Mouse (Mus musculus): ENCODE measurements around the gene Rnf31. TPM values are rescaled to one million over a fixed set of nuclear protein-coding genes. Genes with fewer than 3 reads are reported as not detected.

Rnf31 gene
- total and polyA plus RNA-seq, 3 experiments: 19.7 to 30.9 (median 27.5) TPM

DNA sequence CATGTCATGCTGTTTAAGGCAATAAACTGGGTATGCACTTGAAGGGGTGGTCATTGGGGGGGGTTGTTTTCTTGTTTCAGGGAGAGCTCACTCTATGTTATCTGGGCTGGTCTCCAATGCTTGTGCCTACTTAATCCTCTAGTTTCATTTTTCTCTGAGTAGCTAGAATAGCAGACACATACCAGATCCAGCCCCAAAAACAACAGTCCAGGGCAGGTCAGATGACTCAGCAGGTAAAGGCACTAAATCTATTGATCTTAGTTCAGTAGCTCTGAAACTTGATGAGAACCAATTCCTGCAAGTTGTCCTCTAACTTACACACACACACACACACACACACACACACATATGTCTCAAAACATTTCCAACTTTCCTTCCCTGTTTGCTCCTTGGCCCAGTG, 19.7 kb upstream of the Rnf31 start:
- TF ChIP-seq EP300 (IDR thresholded peaks at IDR 0.05; ENCODE audit: insufficient read depth, low read depth, low read length): no peak
- TF ChIP-seq CTCF (IDR thresholded peaks at IDR 0.05): no peak
- no peak for TF ChIP-seq POLR2A (IDR thresholded peaks at IDR 0.05; ENCODE audit: insufficient read depth, low read depth, low read length)
- DNase-seq: no peak
- Histone ChIP-seq H3K4me1 (ENCODE audit: control insufficient read depth, insufficient read depth, low read length) (0 out of 2 replicates have a peak, but pooled peaks cover 1% of the 10 kb centered on the region), H3K36me3 (ENCODE audit: control insufficient read depth, insufficient read depth, low read length) (no peaks in the 10 kb centered on the region), H3K79me2 (replicated peaks; ENCODE audit: control insufficient read depth, insufficient read depth, low read length) (no peaks in the 10 kb centered on the region), H3K9ac (ENCODE audit: low read depth, low read length) (no peak overlapping the region), H3K27ac (no peak overlapping the region), H3K27me3 (ENCODE audit: control insufficient read depth, insufficient read depth, low read length) (no peaks in the 10 kb centered on the region), H3K4me3 (no peak overlapping the region)
- intact Hi-C loops (cut with DNase I): no loop called here

DNA sequence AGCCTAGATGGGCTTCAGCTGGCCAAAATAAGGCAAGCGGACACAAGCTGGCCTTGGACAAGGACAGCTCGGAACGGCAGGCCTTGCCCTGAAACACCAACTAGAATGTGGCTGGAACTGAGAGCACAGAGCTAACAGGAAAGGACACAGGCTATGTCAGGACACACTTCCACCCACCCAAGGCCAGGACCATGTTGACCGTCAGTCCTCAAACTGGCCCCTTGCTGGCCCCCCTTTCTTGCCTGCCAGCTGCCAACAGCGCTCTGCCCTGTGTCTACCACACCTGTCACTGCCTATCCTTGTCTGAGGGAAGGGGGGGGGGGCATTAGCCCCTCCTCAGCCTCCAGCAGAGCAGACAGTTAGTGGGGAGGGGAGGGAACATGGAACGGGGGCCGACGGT, 16.2 kb upstream of the Rnf31 start, which contains the start of gene Fitm1:
TSS of gene Fitm1 (plus strand) at position 316 of the 400 bp plus-strand sequence.
- peak within 1 kb of the TSS; percentile 30 for H3K4me3 ChIP-seq
- WGBS: 40% methylated on average over 8 of the region's 8 CpGs
- H3K27ac ChIP-seq: peak within 1 kb of the TSS; percentile 92
- peaks cover 4% of the 10 kb centered on the region; the same call in 1 of the 2 replicates for H3K4me1 ChIP-seq (ENCODE audit: control insufficient read depth, insufficient read depth, low read length)
- TF ChIP-seq CTCF (IDR thresholded peaks at IDR 0.05) (no peak), POLR2A (IDR thresholded peaks at IDR 0.05; ENCODE audit: insufficient read depth, low read depth, low read length) (peak; percentile 85), EP300 (IDR thresholded peaks at IDR 0.05; ENCODE audit: insufficient read depth, low read depth, low read length) (peak; percentile 90)
- intact Hi-C loops (cut with DNase I): no loop called here
- H3K27me3 ChIP-seq (ENCODE audit: control insufficient read depth, insufficient read depth, low read length): no peaks in the 10 kb centered on the region
- DNase-seq: peak; percentile 60 to 78
- no peaks in the 10 kb centered on the region for H3K36me3 ChIP-seq (ENCODE audit: control insufficient read depth, insufficient read depth, low read length)
- peak within 1 kb of the TSS; percentile 84 for H3K9ac ChIP-seq (ENCODE audit: low read depth, low read length)
- 0 out of 2 replicates have a peak, but pooled peaks cover 4% of the 10 kb centered on the region for H3K79me2 ChIP-seq (replicated peaks; ENCODE audit: control insufficient read depth, insufficient read depth, low read length)

DNA sequence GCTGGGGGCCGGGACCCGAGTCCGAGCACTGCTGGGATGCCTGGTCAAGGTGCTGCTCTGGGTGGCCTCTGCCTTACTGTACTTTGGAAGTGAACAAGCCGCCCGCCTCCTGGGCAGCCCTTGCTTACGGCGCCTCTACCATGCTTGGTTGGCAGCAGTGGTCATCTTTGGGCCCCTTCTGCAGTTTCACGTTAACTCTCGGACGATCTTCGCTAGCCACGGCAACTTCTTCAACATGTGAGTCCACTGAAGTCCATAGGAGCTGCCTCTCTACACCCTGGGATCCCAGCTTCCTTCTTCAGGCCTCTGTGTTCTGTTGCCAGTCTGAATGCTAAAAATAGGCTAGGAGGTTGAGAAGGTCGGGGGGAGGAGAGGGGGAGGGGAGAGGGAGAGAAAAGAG, 15.8 kb upstream of the Rnf31 start:
- Histone ChIP-seq H3K4me1 (ENCODE audit: control insufficient read depth, insufficient read depth, low read length) (peaks cover 3% of the 10 kb centered on the region; the same call in 1 of the 2 replicates), H3K27ac (peak overlapping the region; percentile 92), H3K4me3 (peak overlapping the region; percentile 30; the same call in 1 of the 2 replicates), H3K36me3 (ENCODE audit: control insufficient read depth, insufficient read depth, low read length) (no peaks in the 10 kb centered on the region), H3K79me2 (replicated peaks; ENCODE audit: control insufficient read depth, insufficient read depth, low read length) (0 out of 2 replicates have a peak, but pooled peaks cover 4% of the 10 kb centered on the region), H3K9ac (ENCODE audit: low read depth, low read length) (peak overlapping the region; percentile 84), H3K27me3 (ENCODE audit: control insufficient read depth, insufficient read depth, low read length) (no peaks in the 10 kb centered on the region)
- DNase-seq: peak in 1 of 2 experiments; percentile 57
- TF ChIP-seq POLR2A (IDR thresholded peaks at IDR 0.05; ENCODE audit: insufficient read depth, low read depth, low read length) (0 out of 2 replicates have a peak, but pooled peaks have one; percentile 39), CTCF (IDR thresholded peaks at IDR 0.05) (no peak)
- intact Hi-C loops (cut with DNase I): no loop called here
- 39% methylated on average over 13 of the region's 13 CpGs for WGBS

DNA sequence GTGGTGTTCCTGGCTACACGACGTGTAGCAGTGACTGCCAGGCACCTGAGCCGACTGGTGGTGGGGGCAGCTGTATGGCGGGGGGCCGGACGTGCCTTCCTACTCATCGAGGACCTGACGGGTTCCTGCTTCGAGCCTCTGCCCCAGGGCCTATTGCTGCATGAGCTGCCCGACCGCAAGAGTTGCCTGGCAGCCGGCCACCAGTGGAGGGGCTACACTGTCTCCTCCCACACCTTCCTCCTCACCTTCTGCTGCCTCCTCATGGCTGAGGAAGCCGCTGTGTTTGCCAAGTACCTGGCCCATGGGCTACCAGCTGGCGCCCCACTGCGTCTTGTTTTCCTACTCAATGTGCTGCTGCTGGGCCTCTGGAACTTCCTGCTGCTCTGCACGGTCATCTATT, 15.1 kb upstream of the Rnf31 start:
- intact Hi-C loops (cut with DNase I): no loop called here
- Histone ChIP-seq H3K36me3 (ENCODE audit: control insufficient read depth, insufficient read depth, low read length) (no peaks in the 10 kb centered on the region), H3K27me3 (ENCODE audit: control insufficient read depth, insufficient read depth, low read length) (no peaks in the 10 kb centered on the region), H3K4me1 (ENCODE audit: control insufficient read depth, insufficient read depth, low read length) (peaks cover 3% of the 10 kb centered on the region; the same call in 1 of the 2 replicates), H3K4me3 (peak overlapping the region; percentile 25), H3K27ac (peak overlapping the region; percentile 92), H3K9ac (ENCODE audit: low read depth, low read length) (peak overlapping the region; percentile 68), H3K79me2 (replicated peaks; ENCODE audit: control insufficient read depth, insufficient read depth, low read length) (0 out of 2 replicates have a peak, but pooled peaks cover 4% of the 10 kb centered on the region)
- peak in 1 of 2 experiments; percentile 45 for DNase-seq
- TF ChIP-seq CTCF (IDR thresholded peaks at IDR 0.05): no peak
- TF ChIP-seq EP300 (IDR thresholded peaks at IDR 0.05; ENCODE audit: insufficient read depth, low read depth, low read length): no peak
- no peak for TF ChIP-seq POLR2A (IDR thresholded peaks at IDR 0.05; ENCODE audit: insufficient read depth, low read depth, low read length)
- 59% methylated on average over 16 of the region's 16 CpGs for WGBS

DNA sequence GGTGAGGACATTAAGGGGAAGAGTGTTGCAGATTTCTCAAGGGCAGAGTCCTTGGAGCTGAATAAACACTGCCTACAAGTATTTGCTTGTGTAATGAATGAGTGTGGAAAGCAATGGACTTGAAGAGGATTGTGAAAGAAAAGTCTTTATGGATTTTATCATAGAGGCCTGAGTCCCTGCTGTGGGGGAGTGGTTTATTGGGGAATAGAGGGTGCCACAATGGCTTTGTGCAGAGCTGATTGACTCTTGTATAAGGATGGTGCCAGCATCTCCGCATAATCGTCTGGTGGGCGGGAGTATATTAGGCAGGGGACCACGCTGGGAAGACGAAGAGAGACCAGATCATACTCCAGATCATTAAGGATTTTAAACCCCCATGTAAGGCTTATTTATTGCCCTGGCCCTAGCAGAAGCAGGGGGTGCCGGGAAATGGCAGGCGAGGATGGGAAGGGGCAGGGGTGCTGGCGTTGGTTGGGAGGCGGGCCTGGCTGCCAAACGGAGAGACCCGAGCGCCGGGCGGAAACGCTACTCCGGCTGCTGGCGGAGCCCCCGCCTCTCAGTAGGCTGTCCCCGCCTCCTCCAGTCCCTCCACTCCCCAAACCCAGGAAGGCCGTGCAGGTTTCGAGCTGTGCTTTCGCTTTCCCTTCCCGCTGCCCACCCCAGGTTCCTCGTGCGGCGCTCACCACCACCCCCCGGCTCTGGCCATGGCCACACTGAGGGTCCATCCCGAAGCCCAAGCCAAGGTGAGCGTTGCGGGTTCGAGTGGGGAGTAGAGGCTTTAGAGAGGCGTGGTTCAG, 13.4 kb upstream of the Rnf31 start, which contains the start of gene Psme1:
TSS of gene Psme1 (plus strand) at position 253 of the 797 bp plus-strand sequence.
- TF ChIP-seq EP300 (IDR thresholded peaks at IDR 0.05; ENCODE audit: insufficient read depth, low read depth, low read length): 0 out of 2 replicates have a peak, but pooled peaks have one; percentile 18
- TF ChIP-seq POLR2A (IDR thresholded peaks at IDR 0.05; ENCODE audit: insufficient read depth, low read depth, low read length): peak; percentile 84
- TF ChIP-seq CTCF (IDR thresholded peaks at IDR 0.05): no peak
- WGBS: under 1% methylated on average over 32 of the region's 32 CpGs

More for the DNA sequence above, 13.4 kb upstream of the Rnf31 start, which contains the start of gene Psme1:
- Histone ChIP-seq H3K27ac (peak within 1 kb of the TSS; percentile 94), H3K9ac (ENCODE audit: low read depth, low read length) (peak within 1 kb of the TSS; percentile 95), H3K4me1 (ENCODE audit: control insufficient read depth, insufficient read depth, low read length) (peaks cover 3% of the 10 kb centered on the region; the same call in 1 of the 2 replicates), H3K4me3 (peak within 1 kb of the TSS; percentile 98), H3K36me3 (ENCODE audit: control insufficient read depth, insufficient read depth, low read length) (no peaks in the 10 kb centered on the region), H3K79me2 (replicated peaks; ENCODE audit: control insufficient read depth, insufficient read depth, low read length) (0 out of 2 replicates have a peak, but pooled peaks cover 4% of the 10 kb centered on the region), H3K27me3 (ENCODE audit: control insufficient read depth, insufficient read depth, low read length) (no peaks in the 10 kb centered on the region)
- peak; percentile 86 to 90 for DNase-seq
- intact Hi-C loops (cut with DNase I): loop anchor here (1.0 kb wide), 1 partner anchor 18 kb away; the partner anchor contains the start of genes A730061H03Rik and Dcaf11
